Mouse (Mus musculus) ES-Bruce4 (cell line): Measurements from ENCODE around the gene Ampd3.

Experiments
- EP300 ChIP-seq: IDR thresholded peaks from 2 replicates; pipeline ENCODE4 v1.6.1; 2011; ENCODE audit warnings: low read depth, low read length; ENCODE audit not compliant: insufficient read depth
- POLR2A ChIP-seq: IDR thresholded peaks from one replicate; pipeline ENCODE4 v1.8.1; 2011; ENCODE audit warnings: low read length; ENCODE audit not compliant: insufficient read depth

GRCm38 (mm10) chr7:110843916-110844874 lies 76.2 kb downstream of the Ampd3 start, which contains the start of gene Rnf141:
- TF ChIP-seq EP300 (0 out of 2 replicates have a peak, but pooled peaks have one; percentile 38), POLR2A (no peak)
